Mouse (Mus musculus): ENCODE results near the gene Ripor1. TPM values are rescaled to one million over a fixed set of nuclear protein-coding genes. Genes with fewer than 3 reads are reported as not detected.
"Not testable (repeated sequence)": the region's sequence is repeated elsewhere in the genome, so short reads cannot be mapped to it uniquely, and the experiment has no call there.

The Ripor1 gene
- 10 to 100 TPM; 70.0 to 70.6 TPM for total RNA-seq (2021)

DNA sequence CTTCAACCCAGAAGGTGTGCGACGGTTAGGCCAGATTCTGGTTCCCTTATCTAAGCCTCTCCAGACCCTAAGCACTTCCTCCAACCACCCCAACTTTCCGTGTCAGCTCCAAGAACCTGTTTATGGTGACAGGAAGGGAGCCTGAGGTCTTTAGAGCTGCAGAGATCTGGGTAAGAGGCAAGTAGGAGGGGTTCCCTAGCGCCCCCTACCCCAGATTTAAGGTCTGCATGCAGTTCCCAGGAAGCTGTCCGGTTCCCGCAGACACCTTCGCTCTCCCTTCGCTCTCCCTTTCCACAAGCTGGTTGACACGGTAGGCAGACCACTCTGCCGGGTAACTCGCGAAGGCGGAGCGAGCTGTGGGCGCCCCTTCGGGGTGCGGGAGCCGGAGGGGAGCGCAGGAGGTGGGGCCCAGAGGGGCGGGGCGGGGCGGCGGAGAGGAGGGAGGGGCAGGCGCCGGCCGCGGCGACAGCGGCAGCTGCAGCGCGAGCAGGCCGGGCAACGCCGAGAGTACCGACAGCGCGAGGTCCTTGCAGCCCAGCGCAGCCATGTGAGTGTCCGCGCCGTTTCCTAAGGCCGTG, at the start of gene Ripor1:
Ripor1 (plus strand) TSS at position 452 of the 578 bp plus-strand sequence.
- intact Hi-C loops (cut with DNase I), result loop anchor here (5.0 kb wide), 1 partner anchor 38 kb away; the partner anchor contains the start of gene Atp6v0d1
- peak; percentile 83 for DNase-seq

DNA sequence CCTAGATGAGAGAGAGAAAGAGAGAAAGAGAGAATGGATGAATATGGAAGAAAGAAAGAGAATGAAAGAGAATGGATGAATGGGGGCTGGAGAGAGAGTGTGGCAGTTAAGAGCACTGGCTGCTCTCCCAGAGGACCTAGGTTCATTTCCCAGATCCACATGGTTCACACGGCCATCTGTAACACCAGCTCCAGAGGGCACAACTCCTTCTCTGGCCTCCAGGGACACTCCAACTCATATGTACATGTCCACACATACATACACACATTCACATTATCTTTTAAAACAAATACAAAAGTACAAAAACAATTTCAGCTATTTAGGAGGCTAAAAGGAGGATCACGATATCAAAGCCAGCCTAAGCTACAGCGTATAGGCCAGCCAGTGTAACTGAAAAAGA, 42.2 kb upstream of the Ripor1 start:
- intact Hi-C loops (cut with DNase I), result no loop called here
- no peak for DNase-seq

DNA sequence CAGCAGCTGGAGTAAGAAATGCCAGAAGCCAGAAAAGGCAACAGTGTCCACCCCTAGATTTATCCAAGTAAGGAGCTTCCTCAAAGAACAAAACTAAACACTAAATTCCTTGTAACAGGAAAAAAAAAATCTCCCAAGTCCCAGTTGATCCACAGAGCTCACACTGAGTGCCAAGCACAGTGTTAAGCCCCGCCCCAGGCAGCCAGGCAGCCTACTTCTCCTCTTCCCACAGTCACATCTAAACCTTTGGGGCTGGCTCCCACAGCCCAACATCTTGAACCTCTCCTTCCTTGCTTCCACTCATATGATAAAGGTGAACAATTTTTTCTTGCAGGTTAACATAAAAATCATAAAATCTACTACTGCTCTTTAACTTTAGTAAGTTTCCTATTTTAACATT, 41.2 kb upstream of the Ripor1 start:
- DNase-seq, result no peak
- intact Hi-C loops (cut with DNase I), result no loop called here

DNA sequence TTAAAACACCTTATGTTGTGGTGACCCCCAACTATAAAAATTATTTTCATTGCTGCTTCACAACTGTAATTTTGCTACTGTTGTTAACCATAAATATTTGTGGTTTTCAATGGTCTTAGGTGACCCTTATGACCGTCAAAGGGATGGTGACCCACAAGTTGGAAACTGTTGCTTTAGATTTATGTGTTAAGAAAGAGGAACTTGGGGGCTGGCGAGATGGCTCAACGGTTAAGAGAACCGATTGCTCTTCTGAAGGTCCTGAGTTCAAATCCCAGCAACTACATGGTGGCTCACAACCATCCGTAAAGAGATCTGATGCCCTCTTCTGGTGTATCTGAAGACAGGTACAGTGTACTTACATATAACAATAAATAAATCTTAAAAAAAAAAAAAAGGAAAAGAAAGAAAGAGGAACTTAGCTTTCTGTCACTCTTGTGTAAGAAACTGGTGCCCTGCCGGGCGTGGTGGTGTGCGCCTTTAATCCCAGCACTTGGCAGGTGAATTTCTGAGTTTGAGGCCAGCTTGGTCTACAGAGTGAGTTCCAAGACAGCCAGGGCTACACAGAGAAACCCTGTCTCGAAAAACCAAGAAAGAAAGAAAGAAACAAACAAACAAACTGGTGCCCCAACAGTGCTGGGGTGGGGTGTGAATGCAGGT, 40.4 kb upstream of the Ripor1 start:
- intact Hi-C loops (cut with DNase I), result loop anchor here (5.0 kb wide), 1 partner anchor 43 kb away; the partner anchor contains the start of gene Ripor1
- DNase-seq, result not testable (repeated sequence)

DNA sequence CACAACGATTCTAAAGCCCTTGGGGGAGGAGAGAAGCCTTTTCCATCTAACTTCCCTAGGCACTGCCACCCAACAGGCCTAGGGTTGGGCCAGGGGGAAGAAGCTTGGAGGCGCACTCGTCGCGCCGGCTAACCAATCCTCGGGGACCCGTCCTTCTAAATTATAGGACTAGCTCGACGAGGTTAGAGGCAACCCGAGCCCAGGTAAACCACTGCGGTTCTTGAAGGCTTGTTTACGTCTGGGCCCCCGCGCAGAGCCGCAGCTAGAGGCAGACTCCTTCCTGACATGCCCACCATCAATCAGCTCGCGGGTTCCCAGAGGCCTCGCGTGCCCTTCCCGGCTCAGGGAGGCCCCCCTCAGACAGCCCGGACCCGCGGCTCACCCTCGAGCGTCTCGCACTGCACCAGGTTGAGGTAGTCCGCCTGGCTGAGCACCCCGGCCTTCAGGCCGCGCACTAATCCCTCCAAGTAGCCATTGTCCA, 39.6 kb upstream of the Ripor1 start:
- DNase-seq, result no peak
- intact Hi-C loops (cut with DNase I), result loop anchor here (5.0 kb wide), 1 partner anchor 42 kb away; the partner anchor contains the start of gene Ripor1

DNA sequence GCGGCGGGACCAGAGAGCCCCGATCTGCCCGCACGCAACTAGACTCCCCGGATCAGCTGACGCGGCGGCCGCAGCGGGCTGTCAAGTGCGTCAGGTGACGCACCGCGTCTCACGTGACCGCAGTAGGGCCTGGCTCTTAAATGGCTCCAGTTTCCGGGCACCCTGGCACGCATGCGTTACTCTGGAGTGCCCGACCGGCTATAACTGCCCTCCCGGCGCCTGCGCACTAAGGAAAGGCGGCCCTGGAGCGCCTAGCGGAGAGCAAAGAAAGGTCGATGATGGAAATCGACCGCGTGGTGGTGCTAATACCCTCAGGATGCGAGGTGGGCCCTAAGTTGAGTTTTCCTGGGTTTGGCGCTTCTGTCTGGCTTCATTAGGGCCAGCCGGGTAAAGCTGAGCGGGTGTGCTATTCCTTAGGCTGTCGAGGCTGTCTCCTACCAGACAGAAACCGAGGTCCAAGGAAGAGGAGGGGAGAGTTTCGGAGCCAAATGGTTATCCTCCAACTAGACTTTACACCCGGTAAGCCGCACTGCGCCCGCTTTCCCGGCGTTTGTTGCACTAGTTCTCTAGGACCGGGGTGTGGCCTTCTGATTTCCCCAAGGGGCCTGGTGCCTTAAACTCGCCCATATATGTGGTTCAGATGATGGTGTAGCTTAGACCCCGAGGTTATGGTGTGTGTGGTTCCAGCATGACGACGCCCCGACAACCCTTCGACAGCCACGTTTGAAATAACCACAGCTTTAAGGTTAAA, 38.9 kb upstream of the Ripor1 start, which contains the start of gene Atp6v0d1:
Atp6v0d1 (minus strand) TSS at position 96 of the 751 bp plus-strand sequence.
- peak; percentile 100 for DNase-seq
- intact Hi-C loops (cut with DNase I), result loop anchor here (5.0 kb wide), 1 partner anchor 41 kb away; the partner anchor contains the start of gene Ripor1

DNA sequence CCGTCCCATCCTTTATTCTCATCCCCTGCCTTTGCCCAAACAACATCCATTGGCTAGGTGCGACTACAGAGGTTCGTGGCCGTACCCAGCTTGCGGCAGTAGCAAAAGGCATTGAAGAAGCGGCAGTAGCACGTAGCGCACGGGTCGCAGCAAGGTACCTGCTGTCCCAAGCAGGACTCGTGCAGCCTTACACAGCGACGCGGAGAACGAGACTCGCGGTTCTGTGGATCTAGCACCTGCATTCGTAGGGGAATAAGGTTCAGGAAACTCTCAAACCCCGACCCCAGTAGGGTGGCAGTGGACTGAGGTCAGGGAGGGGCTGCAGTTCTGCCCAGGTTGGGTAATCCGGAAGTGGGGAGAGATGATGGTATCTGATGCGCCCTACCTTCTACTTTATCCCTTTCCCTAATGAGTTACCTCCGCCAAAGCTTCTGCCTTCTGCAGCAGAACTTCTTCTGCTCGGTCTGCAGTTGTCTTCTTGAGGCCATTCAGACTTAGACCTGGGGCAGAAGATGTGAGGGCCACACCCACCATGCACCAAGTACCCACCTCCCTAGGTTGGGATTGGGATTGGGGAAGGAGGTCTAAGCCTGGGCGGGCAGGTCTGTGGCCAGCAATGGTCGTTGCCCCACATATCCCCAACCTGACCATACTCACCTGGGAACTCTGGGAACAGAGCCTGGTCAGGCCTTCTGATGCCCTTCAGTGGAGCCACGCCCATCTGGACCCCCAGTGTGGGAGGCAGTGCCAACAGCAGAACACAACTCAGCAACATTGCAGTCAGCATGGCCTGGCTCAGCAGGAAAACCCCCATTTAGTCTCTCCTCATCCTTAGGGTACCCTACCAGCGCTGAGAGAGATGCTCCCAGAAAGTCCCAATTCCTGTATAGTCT, 38.1 kb upstream of the Ripor1 start:
- no peak for DNase-seq
- intact Hi-C loops (cut with DNase I), result loop anchor here (5.0 kb wide), 1 partner anchor 40 kb away; the partner anchor contains the start of gene Ripor1

DNA sequence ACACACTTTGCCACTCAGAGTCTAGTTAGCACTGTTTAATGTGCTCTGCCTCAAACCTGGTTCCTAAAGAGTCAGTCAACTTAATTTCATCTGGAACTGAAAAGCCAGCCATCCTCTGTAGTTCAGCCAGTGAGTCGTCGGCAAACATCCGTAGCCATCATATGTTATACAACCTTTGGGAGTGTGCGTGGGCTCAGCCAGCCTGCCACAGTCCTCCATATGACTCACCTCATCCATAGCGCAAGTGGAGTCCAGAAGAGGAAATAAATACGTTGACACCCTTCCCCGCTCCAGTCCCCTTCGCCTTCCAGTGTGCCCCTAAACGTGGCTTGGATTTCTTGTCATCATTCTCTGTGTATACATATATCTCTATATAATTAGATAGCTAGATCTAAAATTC, 33.2 kb upstream of the Ripor1 start:
- intact Hi-C loops (cut with DNase I), result no loop called here
- no peak for DNase-seq

DNA sequence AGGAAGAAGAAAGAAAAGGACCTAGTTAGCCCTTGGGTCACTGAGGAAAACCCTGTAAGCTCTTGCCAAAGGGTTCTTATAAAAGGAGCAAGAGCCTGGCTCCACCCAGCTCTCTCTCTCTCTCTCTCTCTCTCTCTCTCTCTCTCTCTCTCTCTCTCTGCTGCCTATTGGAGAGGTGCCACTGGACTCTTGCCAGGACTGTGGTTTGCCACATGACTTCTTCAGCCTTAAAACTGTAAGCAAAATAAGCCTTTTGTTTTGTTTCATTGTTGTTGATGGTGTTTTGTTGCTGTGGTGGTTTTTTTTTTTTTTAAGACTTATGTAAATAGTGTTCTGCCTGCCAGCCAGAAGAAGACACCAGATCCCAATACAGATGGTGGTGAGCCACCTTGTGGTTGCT, 31.6 kb upstream of the Ripor1 start:
- intact Hi-C loops (cut with DNase I), result no loop called here
- DNase-seq, result peak; percentile 43

DNA sequence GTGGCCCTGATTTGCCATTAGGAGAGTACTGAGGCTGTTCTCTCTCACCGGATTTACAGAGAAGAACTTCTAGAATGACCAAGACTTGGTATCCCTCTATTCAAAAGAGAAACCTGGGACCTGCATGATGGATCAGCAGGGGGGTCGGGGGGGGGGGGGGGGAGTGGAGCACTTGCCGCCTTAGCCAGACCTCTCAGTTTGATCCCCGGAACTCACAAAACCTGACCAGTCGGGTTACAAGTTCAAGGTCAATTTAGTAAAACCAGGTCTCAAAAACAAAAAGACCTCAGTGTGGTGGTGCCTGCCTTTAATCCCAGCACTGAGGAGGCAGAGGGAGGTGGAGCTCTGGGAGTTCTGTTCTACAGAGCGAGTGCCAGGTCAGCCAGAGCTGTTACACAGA, 30.3 kb upstream of the Ripor1 start:
- no peak for DNase-seq
- intact Hi-C loops (cut with DNase I), result no loop called here

DNA sequence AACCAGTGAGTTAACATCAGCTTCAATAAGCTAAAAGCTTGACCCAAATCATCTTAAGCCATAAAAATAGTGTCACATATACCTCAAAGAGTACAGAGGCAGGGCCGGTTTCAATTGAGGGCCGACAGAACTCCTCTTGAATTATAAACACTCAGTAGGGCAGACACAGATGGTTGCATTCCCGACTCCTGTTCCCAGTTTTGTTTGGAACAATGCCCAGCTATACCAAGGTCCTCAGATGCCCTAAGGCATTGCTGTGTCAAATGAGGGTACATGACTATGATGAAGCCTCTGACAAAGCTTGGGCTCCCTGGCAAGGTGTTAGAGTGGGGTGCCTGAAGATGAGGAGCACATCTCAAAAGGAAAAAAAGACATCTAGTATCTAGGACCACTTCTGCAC, 29.5 kb upstream of the Ripor1 start:
- intact Hi-C loops (cut with DNase I), result no loop called here
- no peak for DNase-seq

DNA sequence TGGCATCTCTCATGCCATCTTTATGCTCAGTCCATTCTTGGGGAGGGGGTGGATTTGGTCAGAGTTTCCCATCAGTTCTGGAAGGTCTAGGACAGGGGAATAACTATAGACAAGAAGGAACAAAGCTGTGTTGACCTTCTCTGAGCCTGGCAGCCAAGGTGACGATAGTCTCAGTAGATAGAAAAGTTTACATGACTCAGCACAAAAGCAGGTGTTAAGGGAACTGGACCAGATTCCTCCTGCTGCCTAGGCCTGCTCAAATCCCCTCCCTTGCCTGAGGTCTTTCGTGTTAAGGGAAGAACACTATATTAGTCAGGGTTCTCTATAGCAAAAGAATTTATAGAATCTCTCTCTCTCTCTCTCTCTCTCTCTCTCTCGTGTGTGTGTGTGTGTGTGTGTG, 25.3 kb upstream of the Ripor1 start:
- intact Hi-C loops (cut with DNase I), result no loop called here

DNA sequence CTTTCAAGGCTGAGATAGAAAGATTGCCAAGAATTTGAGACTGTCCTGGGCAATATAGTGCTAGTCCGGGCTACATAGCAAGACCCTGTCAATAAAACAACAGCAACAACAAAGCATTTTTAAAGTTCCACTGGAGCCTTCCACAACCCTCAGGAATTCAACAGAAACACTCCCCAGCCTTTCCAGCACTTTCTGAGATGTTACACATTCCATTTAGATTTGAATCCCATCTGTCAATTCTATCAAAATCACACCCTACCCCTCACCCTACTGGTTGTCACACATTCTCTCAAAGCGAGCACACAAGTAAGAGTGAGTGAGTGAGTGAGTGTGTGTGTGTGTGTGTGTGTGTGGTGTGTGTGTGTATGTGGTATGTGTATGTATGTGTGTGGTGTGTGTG, 12.6 kb upstream of the Ripor1 start:
- DNase-seq, result no peak
- intact Hi-C loops (cut with DNase I), result no loop called here

More for the DNA sequence above, 25.3 kb upstream of the Ripor1 start:
- no peak for DNase-seq

DNA sequence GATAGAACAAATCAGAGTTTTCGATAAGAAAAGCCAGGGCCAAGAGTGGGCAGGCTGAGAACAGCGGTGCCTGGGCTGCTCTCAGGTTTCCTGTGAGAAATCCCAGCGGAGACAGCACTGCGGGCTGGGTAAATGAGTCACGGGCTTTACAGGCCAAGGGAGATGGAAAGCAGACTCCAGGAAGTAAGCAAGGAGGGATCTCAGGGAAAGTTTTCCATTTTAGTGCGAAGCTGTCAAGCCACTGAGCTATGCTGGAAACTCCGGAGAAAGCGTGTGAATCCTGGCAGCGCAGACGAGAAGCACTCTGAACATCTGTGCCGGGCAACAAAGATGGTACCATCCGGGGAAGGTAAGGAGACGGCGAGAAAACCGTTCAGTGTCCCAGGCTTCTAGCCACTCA, 11.2 kb upstream of the Ripor1 start:
- intact Hi-C loops (cut with DNase I), result no loop called here
- DNase-seq, result no peak

DNA sequence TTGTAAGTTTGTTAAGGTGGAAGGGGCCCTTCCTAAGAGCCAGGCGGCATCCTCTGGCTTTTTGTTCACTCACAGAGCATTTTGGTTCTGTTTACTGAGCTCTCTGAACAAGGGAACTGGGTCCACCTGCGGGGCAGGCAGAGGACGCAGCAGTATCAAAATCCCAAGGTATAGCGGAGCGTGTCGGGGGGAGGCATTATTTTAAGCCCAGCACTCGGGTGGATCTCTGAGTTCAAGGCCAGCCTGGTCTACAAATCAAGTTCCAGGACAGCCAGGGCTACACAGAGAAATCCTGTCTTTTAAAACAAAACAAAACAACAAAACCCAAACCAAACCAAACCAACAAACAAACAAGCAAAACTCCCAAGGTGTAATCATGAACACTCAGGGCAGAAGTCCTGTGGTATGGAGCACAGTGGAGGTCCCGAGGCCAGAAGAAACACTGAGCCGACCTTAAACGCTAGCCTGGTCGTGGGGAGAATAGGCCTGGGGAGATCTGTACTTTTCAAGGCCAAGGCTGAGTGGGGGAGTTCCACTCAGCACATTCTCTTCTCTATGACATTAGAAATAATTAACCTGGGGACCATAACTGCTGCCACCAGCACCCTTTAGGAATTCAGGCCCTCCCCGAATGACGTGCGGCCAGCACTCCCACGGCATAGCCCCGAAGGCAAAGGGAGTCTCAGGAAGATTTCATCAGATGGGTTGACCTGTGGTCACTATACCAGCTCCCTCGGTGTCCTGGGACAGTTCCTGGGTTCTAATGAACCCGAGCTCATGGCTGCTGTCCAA, 10.4 kb upstream of the Ripor1 start:
- intact Hi-C loops (cut with DNase I), result no loop called here
- DNase-seq, result no peak

DNA sequence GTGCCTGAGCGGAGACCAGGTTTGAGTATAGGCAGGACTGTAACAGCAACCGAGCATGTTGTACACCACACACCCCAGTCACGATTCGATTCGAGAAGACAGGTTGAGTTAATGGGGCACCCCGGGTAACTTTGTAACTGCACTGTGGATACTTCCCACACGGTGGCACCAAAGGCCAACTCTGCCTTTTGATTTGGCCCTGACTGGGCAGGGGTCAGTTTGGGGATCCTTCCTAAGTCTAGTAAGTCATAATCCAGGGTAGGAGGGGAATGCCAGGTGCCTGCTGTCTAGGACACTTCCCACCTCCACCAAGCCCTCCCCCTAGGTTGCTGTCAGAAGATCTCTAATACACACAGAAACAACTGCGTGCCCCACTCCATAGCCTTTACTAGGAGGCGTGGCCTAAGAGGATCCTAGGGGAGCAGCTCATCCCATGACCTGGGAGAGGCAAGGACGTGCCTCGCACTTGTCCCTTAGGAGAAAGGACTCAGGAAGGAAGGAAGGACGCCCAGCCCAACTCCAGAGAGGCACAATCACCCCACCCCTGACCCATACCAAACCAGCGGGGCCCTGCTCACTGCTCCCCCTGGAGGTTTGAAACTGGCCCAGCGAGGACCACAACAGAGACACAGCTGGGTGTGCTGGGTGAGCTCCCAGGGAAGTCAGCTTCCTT, 8.6 kb upstream of the Ripor1 start:
- peak; percentile 45 for DNase-seq
- intact Hi-C loops (cut with DNase I), result no loop called here

DNA sequence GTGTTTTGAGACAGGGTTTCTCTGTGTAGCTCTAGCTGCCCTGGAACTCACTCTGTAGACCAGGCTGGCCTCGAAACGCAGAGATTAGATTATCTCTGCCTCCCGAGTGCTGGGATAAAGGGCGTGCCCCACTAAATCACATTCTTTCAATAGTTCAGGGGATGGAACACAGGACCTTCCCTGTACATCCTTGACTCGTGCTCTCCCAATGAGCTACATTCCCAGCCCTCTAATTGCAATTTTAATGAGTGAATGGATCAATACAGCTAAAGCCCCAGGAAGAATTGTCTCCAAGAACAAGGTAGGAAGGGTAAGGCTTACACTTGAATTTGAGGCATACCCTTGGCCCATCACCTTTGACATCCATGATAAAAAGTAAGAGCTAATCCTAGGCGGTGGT, 6.3 kb upstream of the Ripor1 start:
- intact Hi-C loops (cut with DNase I), result no loop called here
- DNase-seq, result no peak

DNA sequence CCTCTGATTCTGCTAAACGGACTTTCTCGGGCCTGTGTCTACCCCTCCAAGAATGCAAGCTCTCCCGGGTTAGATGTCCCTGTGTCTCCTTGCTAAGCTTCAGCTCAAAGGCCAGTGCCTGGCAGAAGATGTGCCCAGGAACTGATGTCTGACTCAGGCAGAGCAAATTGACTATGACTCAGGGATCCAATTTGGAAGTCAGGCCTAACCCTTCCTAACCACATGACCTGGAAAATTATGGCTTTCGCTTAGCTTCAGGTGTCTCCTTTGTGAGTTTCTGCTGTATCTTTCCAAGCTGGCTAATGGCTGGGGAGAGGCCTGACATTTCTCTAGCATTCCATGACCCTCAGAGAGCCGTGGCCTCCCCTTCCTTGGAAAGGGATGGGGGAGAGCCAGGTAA, 3.8 kb upstream of the Ripor1 start:
- DNase-seq, result no peak
- intact Hi-C loops (cut with DNase I), result no loop called here

DNA sequence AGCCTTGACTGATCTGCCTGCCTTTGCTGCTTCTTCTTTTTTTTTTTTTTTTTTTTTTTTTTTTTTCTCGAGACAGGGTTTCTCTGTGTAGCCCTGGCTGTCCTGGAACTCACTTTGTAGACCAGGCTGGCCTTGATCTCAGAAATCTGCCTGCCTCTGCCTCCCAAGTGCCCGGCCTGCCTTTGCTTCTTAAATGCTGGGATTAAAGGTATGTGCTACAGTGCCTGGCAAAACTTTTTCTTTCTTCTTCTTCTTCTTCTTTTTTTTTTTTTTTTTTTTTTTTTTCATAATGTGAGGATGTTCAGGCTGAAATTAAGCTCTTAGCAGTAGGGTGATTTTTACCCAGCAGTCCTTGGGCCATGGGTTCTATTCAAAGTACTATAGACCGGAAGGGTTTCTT, 2.5 kb upstream of the Ripor1 start:
- DNase-seq; intact Hi-C loops (cut with DNase I): not testable (repeated sequence)

All from left cerebral cortex, postnatal 4 days (tissue).